ENCODE assay signal across 8 mouse cellular contexts in genomic region chr5:107438353-107438752, GRCm38 (mm10). TPM values are rescaled to one million over a fixed set of nuclear protein-coding genes. Genes with fewer than 3 reads are reported as not detected.
DNase-seq lines count a peak whose midpoint lies in the region; ATAC-seq and TF ChIP-seq lines count a peak whose summit lies in the region.

No protein-coding gene starts in this region.

- H3K9ac ChIP-seq in ES-Bruce4 (ENCODE audit: low read depth, poor library complexity, severe bottlenecking) = peak overlapping the region; percentile 84
- H3K9ac ChIP-seq in forebrain, embryonic 16.5 days (replicated peaks; ENCODE audit: low read depth, low read length) = peak overlapping the region; percentile 94

- H3K36me3 ChIP-seq in heart, embryonic 10.5 days = no peaks in the 10 kb centered on the region
- H3K36me3 ChIP-seq in ES-Bruce4 (ENCODE audit: control insufficient read depth, insufficient read depth, low read length, poor library complexity, severe bottlenecking) = no peaks in the 10 kb centered on the region
- H3K36me3 ChIP-seq in forebrain, embryonic 16.5 days (ENCODE audit: control insufficient read depth, insufficient read depth) = no peaks in the 10 kb centered on the region

- 26% methylated on average over 7 of the region's 7 CpGs for WGBS in heart, embryonic 10.5 days
- WGBS in forebrain, embryonic 16.5 days = 20% methylated on average over 7 of the region's 7 CpGs

- TF ChIP-seq CTCF in ES-Bruce4 (IDR thresholded peaks at IDR 0.05; ENCODE audit: low read depth, low read length) = no peak

- no peak for TF ChIP-seq POLR2A in ES-Bruce4 (IDR thresholded peaks at IDR 0.05; ENCODE audit: insufficient read depth, low read length)

- peak overlapping the region; percentile 71 for H3K4me2 ChIP-seq in forebrain, embryonic 16.5 days (ENCODE audit: low read length)

- no peaks in the 10 kb centered on the region for H3K27me3 ChIP-seq in heart, embryonic 10.5 days (ENCODE audit: insufficient read depth, poor library complexity, severe bottlenecking)
- H3K27me3 ChIP-seq in ES-Bruce4 (ENCODE audit: control insufficient read depth, insufficient read depth, low read length, poor library complexity, severe bottlenecking) = no peaks in the 10 kb centered on the region
- no peaks in the 10 kb centered on the region; the same call in 1 of the 2 replicates for H3K27me3 ChIP-seq in forebrain, embryonic 16.5 days (replicated peaks; ENCODE audit: control insufficient read depth, insufficient read depth, low read length)

- H3K27ac ChIP-seq in heart, embryonic 10.5 days = peak overlapping the region; percentile 98
- no peak overlapping the region for H3K27ac ChIP-seq in ES-Bruce4 (ENCODE audit: insufficient read depth, low read length)
- peak overlapping the region; percentile 88 for H3K27ac ChIP-seq in forebrain, embryonic 16.5 days (ENCODE audit: low read length)

- TF ChIP-seq EP300 in ES-Bruce4 (IDR thresholded peaks at IDR 0.05; ENCODE audit: insufficient read depth, low read depth, low read length) = no peak

- DNase-seq in heart, embryonic 10.5 days (ENCODE audit: low spot score) = no peak
- no peak for DNase-seq in heart, adult 11 months
- DNase-seq in lung, postnatal 14 days = peak; percentile 3
- DNase-seq in adrenal gland, postnatal 4 days (ENCODE audit: low spot score in 2 of 2) = no peak
- no peak for DNase-seq in layer of hippocampus, postnatal 25 days (ENCODE audit: extremely low spot score in 1 of 2, low spot score in 1 of 2)
- no peak for DNase-seq in frontal cortex, postnatal 36 days (ENCODE audit: low spot score in 2 of 2)

- H3K4me1 ChIP-seq in heart, embryonic 10.5 days = peaks cover 5% of the 10 kb centered on the region
- H3K4me1 ChIP-seq in ES-Bruce4 (ENCODE audit: control insufficient read depth, insufficient read depth, low read length) = no peaks in the 10 kb centered on the region
- peaks cover 6% of the 10 kb centered on the region for H3K4me1 ChIP-seq in forebrain, embryonic 16.5 days (replicated peaks; ENCODE audit: control insufficient read depth, insufficient read depth, low read length)

- no peaks in the 10 kb centered on the region for H3K9me3 ChIP-seq in heart, embryonic 10.5 days
- H3K9me3 ChIP-seq in ES-Bruce4 (replicated peaks; ENCODE audit: control insufficient read depth, insufficient read depth, low read length, poor library complexity, severe bottlenecking) = no peaks in the 10 kb centered on the region
- no peaks in the 10 kb centered on the region for H3K9me3 ChIP-seq in forebrain, embryonic 16.5 days (ENCODE audit: control insufficient read depth, low read length)

- peak overlapping the region; percentile 86 for H3K4me3 ChIP-seq in heart, embryonic 10.5 days
- peak overlapping the region; percentile 97 for H3K4me3 ChIP-seq in ES-Bruce4 (ENCODE audit: low read depth, low read length)
- peak overlapping the region; percentile 76 for H3K4me3 ChIP-seq in forebrain, embryonic 16.5 days (replicated peaks; ENCODE audit: low read length)

- ATAC-seq in forebrain, embryonic 16.5 days = peak; percentile 15

RNA-seq across cellular contexts. Expression of gene Btbd8, which starts 0.6 kb away (rescaled TPM):
- polyA plus RNA-seq in heart, embryonic 10.5 days (2016; fragmentation: Nextera tagmentation; extraction: Ambion mirVana) = 3.2 and 3.4 TPM in 2 replicates
- 14.9 and 17.2 TPM in 2 replicates for polyA plus RNA-seq in ES-Bruce4 (2011; ENCODE audit: insufficient read depth, insufficient read length, low read depth, missing spikeins)
- polyA plus RNA-seq in forebrain, embryonic 16.5 days (2015; fragmentation: Nextera tagmentation; extraction: Ambion mirVana) = 31.5 and 34.4 TPM in 2 replicates
- 10 to 100 TPM; 12.6 to 13.8 TPM for total RNA-seq in adrenal gland, postnatal 4 days (2021)
- total RNA-seq in layer of hippocampus, postnatal 25 days (2021) = 100 to 1,000 TPM; 106 to 107 TPM

RNA-seq across cellular contexts. Expression of gene Lpcat2b, which starts 7.0 kb away (rescaled TPM):
- polyA plus RNA-seq in heart, embryonic 10.5 days (2016; fragmentation: Nextera tagmentation; extraction: Ambion mirVana) = not detected in 2 replicates
- not detected in 2 replicates for polyA plus RNA-seq in ES-Bruce4 (2011; ENCODE audit: insufficient read depth, insufficient read length, low read depth, missing spikeins)
- polyA plus RNA-seq in forebrain, embryonic 16.5 days (2015; fragmentation: Nextera tagmentation; extraction: Ambion mirVana) = not detected in 2 replicates
- total RNA-seq in adrenal gland, postnatal 4 days (2021) = not detected
- under 1 TPM; 0.22 to 0.26 TPM for total RNA-seq in layer of hippocampus, postnatal 25 days (2021)

RNA-seq across cellular contexts. Expression of gene Ephx4, which starts 35.8 kb away (rescaled TPM):
- 0.58 and 0.72 TPM in 2 replicates for polyA plus RNA-seq in heart, embryonic 10.5 days (2016; fragmentation: Nextera tagmentation; extraction: Ambion mirVana)
- 1.7 and 2.2 TPM in 2 replicates for polyA plus RNA-seq in ES-Bruce4 (2011; ENCODE audit: insufficient read depth, insufficient read length, low read depth, missing spikeins)
- polyA plus RNA-seq in forebrain, embryonic 16.5 days (2015; fragmentation: Nextera tagmentation; extraction: Ambion mirVana) = 8.0 and 10.5 TPM in 2 replicates
- 1 to 10 TPM; 1.4 to 1.5 TPM for total RNA-seq in adrenal gland, postnatal 4 days (2021)
- total RNA-seq in layer of hippocampus, postnatal 25 days (2021) = 10 to 100 TPM; 50.8 to 57.2 TPM
